Mouse (Mus musculus) lung, postnatal 0 days (tissue): Measurements from ENCODE around the gene Tsc1.

Experiments used
- CTCF ChIP-seq: IDR thresholded peaks from 2 replicates; pipeline ENCODE4 v1.5.1; 2016; ENCODE audit warnings: antibody characterized with exemption, mild to moderate bottlenecking
- EP300 ChIP-seq: IDR thresholded peaks from 2 replicates; pipeline ENCODE4 v1.6.1; 2016; ENCODE audit warnings: antibody characterized with exemption, mild to moderate bottlenecking, control low read depth

DNA sequence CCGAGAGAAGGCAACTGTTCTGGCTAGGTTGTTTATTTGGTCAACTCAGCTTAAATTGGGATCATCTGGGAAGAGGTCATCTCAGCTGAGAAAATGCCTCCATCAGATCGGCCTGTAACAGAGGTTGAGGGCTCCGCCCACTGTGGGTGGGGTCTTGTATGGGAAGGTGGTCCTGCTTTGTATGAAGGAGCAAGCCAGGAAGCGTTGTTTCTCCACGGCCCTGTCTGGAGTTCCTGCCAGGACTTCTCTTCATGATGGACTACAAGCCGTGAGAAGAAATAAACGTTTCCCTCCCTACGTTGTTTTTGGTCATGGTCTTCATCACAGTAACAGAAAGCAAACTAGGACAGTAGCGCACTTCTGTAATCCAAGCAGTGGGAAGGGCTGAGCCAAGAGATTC, 2.1 kb upstream of the Tsc1 start:
- no peak for TF ChIP-seq EP300
- TF ChIP-seq CTCF: no peak
